Mouse (Mus musculus) small intestine, adult 2 months (tissue): ENCODE results near the gene Ncam1.

Experiments used
- CTCF ChIP-seq: fragments of 200-500 bp; IDR thresholded peaks from 2 replicates; pipeline ENCODE4 v1.5.1; 2012; ENCODE audit warnings: low read depth, mild to moderate bottlenecking, control low read depth, inconsistent platforms, low read length, moderate library complexity, mixed read lengths; ENCODE audit not compliant: insufficient replicate concordance, insufficient read length; ENCODE audit errors: extremely low read depth
- POLR2A ChIP-seq: fragments of 200-500 bp; IDR thresholded peaks from 2 replicates; pipeline ENCODE4 v1.6.1; 2012; ENCODE audit warnings: low read depth, mild to moderate bottlenecking, control low read depth, inconsistent platforms, low read length, moderate library complexity

DNA sequence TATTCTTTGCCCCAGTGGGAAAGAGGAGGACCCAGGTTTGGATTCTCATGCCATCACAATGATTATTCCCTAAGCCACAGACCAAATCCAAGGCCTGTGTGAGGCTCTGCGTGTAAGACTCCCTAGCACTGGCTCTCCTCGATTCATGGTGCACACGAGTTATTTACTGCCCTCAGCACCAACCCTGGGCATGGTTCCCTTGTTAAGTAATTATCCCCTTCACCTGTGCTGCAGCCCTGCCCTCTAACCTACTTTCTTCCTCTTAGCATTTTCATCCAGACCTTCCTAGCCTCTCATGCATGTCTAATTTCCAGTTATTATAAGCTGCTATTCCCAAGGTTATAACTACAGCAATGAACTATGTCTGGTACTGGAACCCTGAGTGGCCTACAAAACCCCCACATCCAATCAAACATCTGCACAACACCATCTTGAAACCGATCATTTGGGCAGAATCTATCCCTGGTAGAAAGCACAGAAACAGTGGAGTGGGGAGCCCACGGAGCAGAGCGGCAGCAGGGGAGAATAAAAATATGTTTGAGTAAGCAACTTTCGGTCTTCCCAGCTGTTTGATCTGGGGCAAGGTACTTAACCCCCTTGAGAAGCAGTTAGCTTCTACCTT is 116.8 kb downstream of the Ncam1 start:
- TF ChIP-seq CTCF (no peak), POLR2A (no peak)
